Mouse (Mus musculus) right cerebral cortex, adult 18-20 months (tissue): ENCODE measurements around the gene Magi2.

Experiments used
- DNase-seq: peaks from one replicate; pipeline ENCODE4 v3.0.0; 2022; ENCODE audit warnings: mixed read lengths

Gene Magi2

DNA sequence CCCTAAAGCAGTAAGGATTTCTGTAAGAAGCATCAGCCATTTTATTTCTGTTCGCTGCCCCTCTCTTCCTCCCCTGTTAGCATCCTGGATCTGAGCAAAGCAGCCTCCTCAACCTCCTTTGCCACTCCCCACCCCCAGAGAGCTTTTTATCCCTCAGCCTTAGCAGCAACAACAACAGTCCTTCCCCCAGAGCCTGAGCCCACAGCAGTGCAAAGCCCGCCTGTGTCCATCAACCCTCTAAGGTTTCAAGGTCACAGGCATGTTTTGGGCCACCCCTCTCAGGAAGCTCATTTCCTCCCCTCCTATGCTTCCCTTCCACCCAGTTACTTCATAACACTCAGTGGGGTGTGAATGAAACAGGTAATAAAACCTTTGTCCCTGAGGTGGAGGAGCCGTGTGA, 1309.7 kb downstream of the Magi2 start:
- no peak for DNase-seq

GRCm38 (mm10) chr5:20537369-20538022, 1310.7 kb downstream of the Magi2 start:
- DNase-seq, result no peak

DNA sequence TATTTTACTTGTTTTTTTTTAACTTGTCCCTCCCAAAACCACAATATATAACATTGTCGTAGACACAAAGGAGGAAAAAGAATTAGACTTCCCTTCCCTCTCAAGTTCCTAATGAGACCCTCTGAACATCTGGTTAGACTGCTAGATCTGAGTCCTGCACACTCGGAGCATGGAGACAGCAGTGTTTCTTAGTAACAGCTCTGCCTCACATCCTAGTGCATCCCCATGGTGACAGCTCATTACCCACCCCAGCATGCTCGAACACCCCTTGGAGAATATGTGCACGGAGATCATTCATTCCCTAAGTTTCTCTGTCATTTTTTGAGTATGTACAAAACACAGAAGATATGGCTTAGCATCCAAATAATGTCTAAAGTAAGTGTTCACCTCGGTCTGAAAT, 1317.5 kb downstream of the Magi2 start:
- no peak for DNase-seq

- no peak for DNase-seq
Measured at GRCm38 (mm10) chr5:20559378-20559777, 1332.5 kb downstream of the Magi2 start.

DNA sequence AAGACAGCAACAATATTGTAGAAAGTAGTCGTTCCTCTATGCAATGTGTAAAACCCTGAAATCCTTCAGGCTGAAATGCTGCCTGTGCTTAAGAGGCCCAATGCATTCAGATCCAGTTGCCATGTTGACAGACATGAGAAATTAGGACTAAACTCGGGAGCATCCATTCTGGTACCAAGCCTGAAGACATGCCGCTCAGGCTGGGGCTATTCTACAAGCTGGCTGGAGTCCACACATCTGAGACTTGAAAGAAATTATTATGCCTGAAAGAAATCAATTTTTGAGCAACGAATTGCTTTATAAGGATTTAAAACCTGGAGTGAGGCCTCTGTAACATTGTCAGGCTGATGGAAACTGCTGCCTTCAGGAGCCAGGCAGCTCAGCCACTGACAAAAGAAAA, 1333.0 kb downstream of the Magi2 start:
- no peak for DNase-seq

GRCm38 (mm10) chr5:20568421-20568820, 1341.6 kb downstream of the Magi2 start:
- peak; percentile 93 for DNase-seq

DNA sequence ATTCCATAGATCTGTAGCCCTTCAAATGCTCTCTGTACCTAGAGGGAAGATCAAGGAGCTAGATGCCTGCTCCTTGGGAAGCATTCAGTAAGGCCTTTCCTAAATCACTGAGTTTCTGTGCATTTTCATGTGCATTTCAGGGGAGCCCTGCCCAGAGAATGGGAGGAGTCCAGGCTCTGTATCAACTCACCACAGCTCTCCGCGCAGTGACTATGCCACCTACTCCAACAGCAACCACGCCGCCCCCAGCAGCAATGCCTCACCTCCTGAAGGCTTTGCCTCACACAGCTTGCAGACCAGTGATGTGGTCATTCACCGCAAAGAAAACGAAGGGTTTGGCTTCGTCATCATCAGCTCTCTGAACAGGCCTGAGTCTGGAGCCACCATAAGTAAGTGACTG, 1342.1 kb downstream of the Magi2 start:
- peak; percentile 51 for DNase-seq

DNA sequence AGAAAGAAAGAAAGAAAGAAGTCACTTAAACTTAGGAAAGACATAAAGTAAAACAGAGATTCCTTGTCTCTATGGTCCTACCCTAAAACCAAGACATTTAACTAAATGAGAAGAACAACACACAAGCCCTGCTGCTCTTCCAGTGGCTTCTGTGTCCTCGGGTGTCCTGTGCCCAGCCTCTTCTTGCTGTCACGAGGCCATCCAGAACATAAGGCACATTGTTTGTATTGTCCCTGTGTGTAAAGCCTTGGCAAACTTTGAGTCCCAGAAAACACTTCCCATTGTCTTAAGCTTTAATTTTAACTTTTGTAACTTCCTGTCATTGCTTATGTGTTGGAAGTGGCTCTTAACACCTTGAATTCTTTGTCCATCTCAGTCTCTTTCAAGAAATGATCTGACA, 1348.0 kb downstream of the Magi2 start:
- DNase-seq, result no peak

GRCm38 (mm10) chr5:20575798-20576197, 1349.0 kb downstream of the Magi2 start:
- no peak for DNase-seq

DNA sequence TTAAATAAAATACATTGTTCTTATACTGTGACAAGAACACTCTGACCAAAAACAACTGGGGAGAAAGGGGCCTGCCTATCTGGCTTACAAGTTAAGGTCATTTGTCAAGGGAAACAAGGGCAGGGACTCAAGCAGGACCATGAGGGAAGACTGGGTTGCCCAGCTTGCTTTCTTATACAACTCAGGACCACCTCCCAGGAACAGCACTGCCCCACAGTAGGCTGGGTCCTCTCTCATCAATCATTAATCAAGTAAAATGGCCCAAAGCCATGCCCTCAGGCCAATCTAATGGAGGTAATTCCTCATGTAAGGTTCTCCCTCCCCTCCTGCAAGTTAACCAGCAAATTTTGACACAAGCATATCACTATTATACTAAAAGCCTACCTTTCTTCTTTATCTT, 1349.4 kb downstream of the Magi2 start:
- no peak for DNase-seq

- peak; percentile 44 for DNase-seq
Measured at GRCm38 (mm10) chr5:20578666-20579065, 1351.8 kb downstream of the Magi2 start.

DNA sequence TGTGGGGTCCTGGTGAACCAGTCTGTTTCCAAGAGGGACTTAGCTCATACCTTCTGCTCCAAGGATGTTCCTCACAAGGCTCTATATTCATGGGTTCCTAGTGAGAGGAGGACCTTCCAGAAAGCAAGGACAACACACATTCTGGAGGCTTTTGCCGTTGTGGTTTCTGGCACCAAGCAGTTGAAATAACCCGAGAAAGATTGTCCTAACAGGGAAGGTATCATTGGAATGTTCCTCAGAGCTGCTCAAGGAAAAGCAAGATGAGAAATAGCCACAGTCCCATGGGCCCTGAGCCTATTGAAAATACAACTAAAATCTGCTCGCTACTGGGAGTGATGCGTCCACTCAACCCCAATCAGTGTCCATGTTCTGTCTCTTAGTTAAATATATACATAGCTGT, 1353.8 kb downstream of the Magi2 start:
- DNase-seq, result no peak

DNA sequence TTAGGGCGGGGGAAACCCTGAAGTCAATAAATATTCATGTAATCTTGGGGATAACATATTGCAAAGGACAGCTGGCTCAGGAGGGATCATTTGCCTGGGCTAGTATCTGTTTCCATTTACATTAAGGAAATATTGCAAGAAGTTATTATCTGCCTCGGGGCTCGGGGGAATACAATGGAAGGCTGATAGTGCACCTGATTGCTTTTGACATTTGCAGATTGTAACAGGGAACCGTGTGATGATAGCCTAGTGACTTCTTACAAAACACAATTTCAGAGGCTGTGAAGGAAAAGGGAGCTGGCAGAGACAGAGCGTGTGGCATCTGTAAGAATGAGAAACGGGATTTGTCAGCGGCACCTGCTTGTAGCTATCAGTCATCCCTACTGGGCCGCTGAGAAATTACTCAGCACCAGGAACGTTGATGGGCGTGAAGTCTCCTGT, 1356.2 kb downstream of the Magi2 start:
- DNase-seq, result peak; percentile 60

- no peak for DNase-seq
Measured at GRCm38 (mm10) chr5:20583639-20584038, 1356.8 kb downstream of the Magi2 start.

GRCm38 (mm10) chr5:20584769-20585168, 1357.9 kb downstream of the Magi2 start:
- DNase-seq, result no peak

DNA sequence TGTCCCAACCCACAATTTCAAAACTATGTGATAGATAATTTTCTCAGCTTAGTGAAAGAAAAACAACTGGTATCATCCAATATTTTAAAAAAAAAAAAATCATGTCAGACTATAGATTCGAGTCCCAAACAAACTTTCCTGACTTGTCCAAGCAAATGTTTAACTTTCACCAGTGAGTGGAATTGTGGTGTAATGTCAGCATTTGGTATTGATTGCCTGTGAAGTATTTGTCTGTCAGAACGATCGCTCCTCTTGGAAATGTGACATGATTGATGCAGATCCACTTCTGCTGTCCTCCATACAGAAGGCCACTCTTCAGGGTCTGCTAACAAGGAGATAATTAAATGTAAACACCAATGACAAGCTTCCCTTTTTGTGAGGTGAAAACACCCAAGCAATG, 1362.9 kb downstream of the Magi2 start:
- no peak for DNase-seq

GRCm38 (mm10) chr5:20598196-20598595, 1371.4 kb downstream of the Magi2 start:
- DNase-seq, result no peak

- DNase-seq, result no peak
Measured at GRCm38 (mm10) chr5:20603756-20604469, 1377.1 kb downstream of the Magi2 start.

- no peak for DNase-seq
Measured at GRCm38 (mm10) chr5:20606497-20606896, 1379.7 kb downstream of the Magi2 start.

DNA sequence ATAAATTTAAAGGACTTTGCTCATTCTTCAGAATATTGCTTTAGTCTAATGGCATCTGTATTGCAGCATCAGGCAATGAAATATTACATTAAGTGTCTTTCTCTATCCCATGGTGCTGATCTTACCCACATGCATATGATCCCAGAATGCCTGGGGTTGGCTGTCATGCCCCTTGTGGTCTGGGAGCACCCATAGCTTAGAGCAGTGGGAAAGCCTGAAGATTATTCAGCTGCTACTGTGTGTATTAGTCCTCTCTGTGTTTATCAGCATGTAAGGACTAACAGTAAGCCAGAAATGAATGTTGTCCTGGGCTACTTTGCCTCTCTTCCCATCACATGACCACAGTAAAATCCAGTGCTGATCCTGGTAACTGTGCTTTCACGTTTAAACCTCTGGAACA, 1380.7 kb downstream of the Magi2 start:
- DNase-seq, result no peak

GRCm38 (mm10) chr5:20609206-20609935, 1382.5 kb downstream of the Magi2 start:
- DNase-seq, result no peak

DNA sequence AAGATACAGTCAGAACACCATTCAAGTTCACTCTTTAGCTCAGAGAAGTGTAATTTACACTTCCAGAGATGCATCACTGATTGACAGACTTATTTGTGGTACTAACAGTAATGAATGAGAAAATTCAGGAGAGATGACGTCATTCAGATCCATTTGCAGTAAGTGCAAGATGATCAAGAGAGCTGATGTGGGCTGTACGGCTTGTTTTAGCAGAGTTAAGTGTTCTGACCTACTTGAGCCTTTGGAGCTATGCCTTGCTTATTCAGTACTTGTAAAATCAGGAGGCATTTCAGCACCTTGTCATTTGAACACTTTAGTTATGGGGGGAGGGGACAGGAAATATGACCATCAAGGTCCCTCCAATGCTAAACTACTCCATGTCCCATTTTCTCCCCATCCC, 1383.8 kb downstream of the Magi2 start:
- DNase-seq, result no peak

GRCm38 (mm10) chr5:20612616-20613015, 1385.8 kb downstream of the Magi2 start:
- no peak for DNase-seq

DNA sequence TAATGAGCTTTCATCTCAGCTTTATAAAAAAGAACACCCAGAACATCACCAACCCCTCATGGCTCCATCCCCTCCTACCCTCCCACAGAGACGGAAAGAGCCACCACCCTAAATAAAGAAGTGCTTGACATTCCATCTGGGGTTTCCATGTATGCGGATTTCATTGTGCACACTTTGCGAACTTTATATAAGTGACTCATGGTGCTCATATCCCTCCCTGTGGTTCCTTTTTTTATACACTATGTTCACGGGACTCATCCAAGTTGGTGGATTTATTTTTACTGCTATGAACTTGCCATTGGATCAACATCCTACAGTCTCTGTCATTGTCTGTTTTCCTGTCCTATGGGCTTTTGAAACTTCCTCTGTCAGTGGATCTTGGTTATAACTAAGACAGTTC, 1388.1 kb downstream of the Magi2 start:
- DNase-seq, result peak; percentile 39
